Mouse (Mus musculus) lung, postnatal 0 days (tissue): Measurements from ENCODE around the gene Sat2.

Source experiments
- CTCF ChIP-seq: IDR thresholded peaks from 2 replicates; pipeline ENCODE4 v1.5.1; 2016; ENCODE audit warnings: antibody characterized with exemption, mild to moderate bottlenecking
- EP300 ChIP-seq: IDR thresholded peaks from 2 replicates; pipeline ENCODE4 v1.6.1; 2016; ENCODE audit warnings: antibody characterized with exemption, mild to moderate bottlenecking, control low read depth

- TF ChIP-seq CTCF (0 out of 2 replicates have a peak, but pooled peaks have one; percentile 17), EP300 (no peak)
These were observed 50.4 kb downstream of the Sat2 start, which contains the start of gene Eif4a1 for GRCm38 (mm10) chr11:69672211-69672706.
